Mouse (Mus musculus): ENCODE data around the gene Sh3bgrl.

The Sh3bgrl gene

GRCm38 (mm10) chrX:109132463-109132862 lies 37.3 kb downstream of the Sh3bgrl start:
- no peak for DNase-seq

DNA sequence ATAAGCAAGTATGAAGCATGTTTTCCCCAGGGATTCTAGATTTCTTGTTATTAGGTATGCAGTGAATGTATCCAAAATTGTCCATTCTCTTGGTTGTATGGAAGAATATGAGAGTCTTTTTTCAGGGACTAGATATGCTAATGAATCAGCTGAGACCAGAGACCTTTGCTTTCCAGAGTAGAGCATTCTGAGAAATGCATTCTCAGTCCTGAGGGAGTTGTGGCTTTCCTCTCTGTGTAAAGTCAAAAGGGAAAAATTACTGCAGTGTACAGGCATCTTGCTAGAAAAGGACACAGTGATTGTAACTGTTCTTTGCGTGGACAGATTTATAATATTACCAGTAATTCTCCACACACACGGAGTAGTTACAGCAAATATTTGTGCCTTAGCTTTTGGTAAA lies 38.3 kb downstream of the Sh3bgrl start:
- DNase-seq = no peak

DNA sequence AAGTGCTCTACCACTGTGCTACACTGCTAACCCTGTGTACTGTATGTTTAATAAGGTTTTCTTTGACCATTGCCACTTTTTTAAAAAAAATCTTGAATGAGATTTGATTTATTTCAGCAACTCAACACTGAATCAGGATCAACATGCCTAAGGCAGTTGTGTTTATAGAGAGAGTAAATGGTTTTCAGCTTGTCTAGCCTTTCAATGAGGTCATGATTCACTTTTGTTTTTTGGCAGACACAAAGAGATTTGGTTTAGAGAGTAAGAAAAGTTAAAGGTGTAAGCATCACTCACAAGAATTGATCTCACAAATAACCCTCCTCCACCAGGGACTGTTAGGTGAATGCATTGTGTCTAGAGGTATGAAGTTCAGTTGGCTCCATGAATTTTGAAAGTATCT lies 41.1 kb downstream of the Sh3bgrl start:
- no peak for DNase-seq

GRCm38 (mm10) chrX:109136820-109137219 lies 41.7 kb downstream of the Sh3bgrl start:
- DNase-seq = no peak

GRCm38 (mm10) chrX:109137295-109137694 lies 42.1 kb downstream of the Sh3bgrl start:
- no peak for DNase-seq

- no peak for DNase-seq
These were observed 46.2 kb downstream of the Sh3bgrl start for GRCm38 (mm10) chrX:109141337-109141870.

GRCm38 (mm10) chrX:109142281-109142680 lies 47.1 kb downstream of the Sh3bgrl start:
- DNase-seq = no peak

GRCm38 (mm10) chrX:109145779-109146178 lies 50.6 kb downstream of the Sh3bgrl start:
- DNase-seq = no peak

GRCm38 (mm10) chrX:109147108-109147507 lies 51.9 kb downstream of the Sh3bgrl start:
- DNase-seq = no peak

DNA sequence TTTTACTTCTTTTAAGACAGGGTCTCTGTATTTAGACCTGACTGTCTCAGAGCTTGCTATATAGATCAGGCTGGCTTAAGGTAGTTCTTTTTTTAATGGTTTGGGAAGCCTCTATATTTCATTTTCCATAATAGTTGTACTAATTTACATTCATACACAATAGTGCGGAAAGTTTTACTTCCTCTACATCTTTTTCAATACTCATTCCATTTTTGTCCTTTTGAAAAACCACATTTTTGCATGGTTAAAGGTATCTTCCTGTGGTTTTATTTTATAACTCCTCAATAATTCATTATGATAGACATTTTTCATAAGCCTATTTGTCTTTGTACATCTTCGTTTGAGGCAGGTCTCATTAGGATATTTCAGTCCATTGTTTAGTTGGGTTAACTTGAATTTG lies 56.1 kb downstream of the Sh3bgrl start:
- DNase-seq = no peak

- no peak for DNase-seq
These were observed 65.2 kb downstream of the Sh3bgrl start for GRCm38 (mm10) chrX:109160326-109160725.

GRCm38 (mm10) chrX:109160901-109161300 lies 65.7 kb downstream of the Sh3bgrl start:
- DNase-seq = no peak

GRCm38 (mm10) chrX:109175038-109175437 lies 79.9 kb downstream of the Sh3bgrl start:
- DNase-seq = no peak

DNA sequence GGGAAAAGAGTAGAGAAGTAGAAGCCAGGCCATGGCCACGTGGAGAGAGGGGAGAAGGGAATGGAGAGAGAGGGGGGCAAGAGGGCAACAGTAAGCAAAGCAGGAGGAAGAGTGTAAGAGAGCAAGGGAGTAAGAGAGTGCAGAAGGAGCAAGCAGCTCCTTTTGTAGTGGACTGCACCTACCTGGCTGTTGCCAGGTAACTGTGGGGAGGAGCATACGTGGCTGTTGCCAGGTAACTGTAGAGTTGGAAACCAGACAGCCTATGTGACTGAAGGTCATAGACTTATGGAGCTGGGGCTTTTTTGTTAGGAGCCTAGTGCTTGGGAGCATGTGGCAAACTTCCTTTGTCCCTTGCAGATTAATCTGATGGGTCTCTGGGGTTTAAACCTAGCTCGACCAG lies 80.3 kb downstream of the Sh3bgrl start:
- DNase-seq = no peak

GRCm38 (mm10) chrX:109184706-109185478 lies 89.7 kb downstream of the Sh3bgrl start:
- DNase-seq = no peak

- no peak for DNase-seq
These were observed 94.4 kb downstream of the Sh3bgrl start for GRCm38 (mm10) chrX:109189607-109190006.

DNA sequence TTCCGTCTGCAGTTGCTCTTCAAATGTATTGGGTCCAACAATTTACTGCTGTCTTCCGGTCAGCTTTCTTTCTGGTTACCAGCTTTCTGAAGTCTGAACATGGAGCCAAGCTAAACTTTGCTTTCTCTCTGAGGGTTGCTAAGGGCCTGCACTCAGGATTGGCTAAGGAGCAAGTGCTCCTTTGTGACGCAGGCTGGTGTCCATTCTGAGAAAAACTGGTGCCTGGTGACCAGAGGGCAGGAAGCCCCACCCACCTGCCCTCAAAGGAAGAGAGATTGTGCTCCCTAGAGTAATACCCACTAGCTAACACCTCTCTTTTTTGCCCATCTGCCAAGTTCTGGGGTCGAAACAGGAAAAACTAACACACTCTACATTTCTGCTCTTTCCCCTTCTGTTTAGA lies 95.8 kb downstream of the Sh3bgrl start:
- DNase-seq = no peak

- DNase-seq = no peak
These were observed 96.3 kb downstream of the Sh3bgrl start for GRCm38 (mm10) chrX:109191436-109191835.

GRCm38 (mm10) chrX:109196468-109196867 lies 101.3 kb downstream of the Sh3bgrl start, which contains the start of gene Gm6377:
TSS of gene Gm6377 (plus strand) at chrX:109196756.
- DNase-seq = no peak

- DNase-seq = no peak
These were observed 112.7 kb downstream of the Sh3bgrl start for GRCm38 (mm10) chrX:109207843-109208242.

GRCm38 (mm10) chrX:109228720-109229119 lies 133.6 kb downstream of the Sh3bgrl start:
- DNase-seq = no peak

GRCm38 (mm10) chrX:109235383-109236036 lies 140.3 kb downstream of the Sh3bgrl start:
- DNase-seq = no peak

DNA sequence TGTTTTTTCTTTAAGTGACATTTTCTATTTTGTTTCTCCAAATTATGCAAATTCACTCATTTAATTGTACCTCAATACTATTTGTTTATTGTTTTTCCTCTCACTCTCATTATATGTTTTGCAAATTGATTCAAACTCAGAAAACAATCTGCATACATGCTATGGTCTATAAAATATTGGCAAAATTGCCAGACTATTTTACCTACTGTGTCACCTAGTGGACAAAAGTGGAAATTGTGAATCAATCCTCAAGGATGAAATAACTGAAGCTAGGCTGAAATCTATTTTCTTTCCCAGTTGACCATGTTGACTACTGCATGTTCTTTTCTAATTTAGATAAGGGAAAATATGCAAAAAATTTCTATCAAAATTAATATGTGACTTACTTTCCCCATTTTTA lies 143.0 kb downstream of the Sh3bgrl start:
- no peak for DNase-seq

All from thymus, postnatal 4 days (tissue).